Comparison of ENCODE assay signal across 21 mouse cellular contexts in the genomic region with DNA sequence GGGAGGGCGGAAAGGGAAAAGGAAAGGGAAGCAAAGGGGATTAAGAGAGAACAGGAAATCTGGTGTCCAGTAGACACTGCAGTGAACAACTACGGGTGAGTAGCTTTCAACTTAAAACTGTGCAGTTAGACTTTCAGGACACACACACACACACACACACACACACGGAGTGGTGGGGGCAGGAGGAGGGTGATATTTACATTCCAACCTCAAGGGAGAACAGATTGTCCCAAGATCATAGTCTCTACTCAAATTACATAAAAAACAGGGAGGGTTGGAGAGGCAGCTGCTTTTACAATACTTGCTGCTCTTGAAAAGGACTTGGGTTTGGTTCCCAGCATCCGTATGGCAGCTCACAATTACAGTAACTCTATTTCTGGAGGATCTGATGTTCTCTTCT. TPM values are rescaled to one million over a fixed set of nuclear protein-coding genes. Genes with fewer than 3 reads are reported as not detected.
DNase-seq lines count a peak whose midpoint lies in the region; ATAC-seq lines count a peak whose summit lies in the region.
"Had no signal": no experiment of that assay in that cellular context is flagged by ENCODE, and none has a peak within 500 bp of the region (broad histone marks: within the 10 kb centered on the region; RNA-seq: fewer than 3 reads in every experiment).

No protein-coding gene starts in this region.

- H3K4me1 ChIP-seq in kidney, embryonic 14.5 days (ENCODE audit: control insufficient read depth, insufficient read depth, low read length), result no peaks in the 10 kb centered on the region
- H3K4me1 ChIP-seq: forebrain, embryonic 15.5 days; heart, embryonic 10.5 days; hindbrain, embryonic 13.5 days had no signal

- H3K27ac ChIP-seq in kidney, embryonic 14.5 days (ENCODE audit: low read depth, low read length), result no peak overlapping the region
- H3K27ac ChIP-seq: forebrain, embryonic 15.5 days; heart, embryonic 10.5 days; hindbrain, embryonic 13.5 days; hindbrain, postnatal 0 days had no signal

- no peaks in the 10 kb centered on the region for H3K36me3 ChIP-seq in kidney, embryonic 14.5 days (ENCODE audit: control insufficient read depth, insufficient read depth, low read length)
- H3K36me3 ChIP-seq: forebrain, embryonic 15.5 days; heart, embryonic 10.5 days; hindbrain, embryonic 13.5 days had no signal

- H3K4me2 ChIP-seq in kidney, embryonic 14.5 days (replicated peaks; ENCODE audit: low read depth, low read length), result no peak overlapping the region
- H3K4me2 ChIP-seq: forebrain, embryonic 15.5 days; hindbrain, embryonic 13.5 days had no signal

- ATAC-seq in kidney, embryonic 14.5 days (ENCODE audit: low FRiP score, low TSS enrichment), result no peak
- ATAC-seq: activated CD4-positive, CD25-positive, alpha-beta regulatory T cell, adult 4 months; forebrain, embryonic 15.5 days; hindbrain, postnatal 0 days; Patski had no signal

- DNase-seq in kidney, postnatal 4 days, result peak; percentile 7
- DNase-seq in lung, postnatal 10 days, result peak; percentile 4
- DNase-seq in lung, postnatal 25 days (ENCODE audit: low spot score), result no peak
- peak; percentile 13 for DNase-seq in embryo, embryonic 9.5 days (ENCODE audit: extremely low spot score)
- DNase-seq in lung, postnatal 36 days, result peak; percentile 19
- no peak for DNase-seq in right cerebral cortex, postnatal 36 days (ENCODE audit: low spot score in 2 of 2)
- DNase-seq: adrenal gland, postnatal 14 days; cerebellum, adult 11-12 months; cerebellum, adult 9-11 months; gastrocnemius, postnatal 10 days; heart, adult 18-20 months; heart, postnatal 10 days; heart, postnatal 4 days had no signal

- H3K27me3 ChIP-seq in kidney, embryonic 14.5 days (ENCODE audit: control insufficient read depth, insufficient read depth, low read length), result no peaks in the 10 kb centered on the region
- H3K27me3 ChIP-seq: CH12.LX; forebrain, embryonic 15.5 days; hindbrain, embryonic 13.5 days; Patski had no signal

- no peak overlapping the region for H3K4me3 ChIP-seq in kidney, embryonic 14.5 days (ENCODE audit: low read length)
- H3K4me3 ChIP-seq: forebrain, embryonic 15.5 days; heart, embryonic 10.5 days; hindbrain, embryonic 13.5 days had no signal

- H3K9me3 ChIP-seq in kidney, embryonic 14.5 days (ENCODE audit: control insufficient read depth, low read length), result no peaks in the 10 kb centered on the region
- H3K9me3 ChIP-seq: forebrain, embryonic 15.5 days; heart, embryonic 10.5 days; hindbrain, embryonic 13.5 days had no signal

- 44% methylated on average over 4 of the region's 4 CpGs for WGBS in kidney, embryonic 14.5 days

- H3K9ac ChIP-seq in kidney, embryonic 14.5 days (ENCODE audit: low read depth, low read length), result no peak overlapping the region
- H3K9ac ChIP-seq: forebrain, embryonic 15.5 days; hindbrain, embryonic 13.5 days had no signal

RNA-seq across cellular contexts. Expression of gene Rnf32, which starts 45.6 kb away (rescaled TPM):
- 3.0 and 3.5 TPM in 2 replicates for polyA plus RNA-seq in kidney, embryonic 14.5 days (2014; fragmentation: Nextera tagmentation; extraction: Ambion mirVana)

Comparison
In these comparisons a context has a peak if more than half of its experiments do, and no peak if none do; other contexts are left out.
1. DNase-seq: peak in kidney, postnatal 4 days (2 of 2), lung, postnatal 10 days (single experiment), embryo, embryonic 9.5 days (single experiment) and lung, postnatal 36 days (single experiment); none in lung, postnatal 25 days (single experiment) and right cerebral cortex, postnatal 36 days (0 of 2).